Comparison of ENCODE assay signal across 8 mouse cellular contexts in the genomic region with DNA sequence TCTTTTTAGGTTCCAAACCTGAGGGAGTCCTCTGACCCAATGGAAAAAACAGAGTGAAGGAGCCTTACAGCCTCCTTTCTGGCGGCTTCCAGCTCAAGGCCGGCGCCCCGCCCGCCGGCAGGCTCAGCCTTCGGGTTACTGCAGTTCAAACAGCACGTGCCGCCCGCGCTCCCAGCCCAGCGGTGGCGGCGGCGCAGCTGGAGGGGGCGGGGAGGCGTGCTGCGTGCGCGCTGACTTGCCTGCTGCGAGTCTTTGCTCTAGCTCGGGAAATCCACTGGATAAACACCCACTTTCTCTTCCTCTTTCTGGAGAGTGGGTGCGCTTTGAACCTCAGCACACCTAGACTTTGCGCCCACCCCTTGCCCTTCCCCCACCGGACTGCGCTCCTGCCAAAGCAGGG. TPM values are rescaled to one million over a fixed set of nuclear protein-coding genes. Genes with fewer than 3 reads are reported as not detected.
A peak's percentile ranks its signal among the peaks of the same experiment; 100 is the strongest.
DNase-seq lines count a peak whose midpoint lies in the region; ATAC-seq lines count a peak whose summit lies in the region.

No protein-coding gene starts in this region.

- H3K27ac ChIP-seq in embryonic facial prominence, embryonic 10.5 days (replicated peaks), result peak overlapping the region; percentile 81
- no peak overlapping the region for H3K27ac ChIP-seq in liver, embryonic 13.5 days
- H3K27ac ChIP-seq in neural tube, embryonic 12.5 days, result no peak overlapping the region

- ATAC-seq in frontal cortex, adult (ENCODE audit: low TSS enrichment), result 0 out of 2 replicates have a peak, but pooled peaks have one; percentile 34
- 0 out of 2 replicates have a peak, but pooled peaks have one; percentile 21 for ATAC-seq in liver, embryonic 13.5 days (ENCODE audit: low read depth)
- ATAC-seq in neural tube, embryonic 12.5 days (ENCODE audit: low FRiP score, low read depth), result peak; percentile 42; the same call in 1 of the 2 replicates

- under 1% methylated on average over 26 of the region's 26 CpGs for WGBS in embryonic facial prominence, embryonic 10.5 days
- WGBS in liver, embryonic 13.5 days (ENCODE audit: insufficient replicate concordance), result under 1% methylated on average over 26 of the region's 26 CpGs
- WGBS in neural tube, embryonic 12.5 days, result 0% methylated on average over 26 of the region's 26 CpGs

- H3K9ac ChIP-seq in liver, embryonic 13.5 days, result no peak overlapping the region
- H3K9ac ChIP-seq in neural tube, embryonic 12.5 days, result 0 out of 2 replicates have a peak overlapping the region, but pooled peaks have one; percentile 26

- H3K4me1 ChIP-seq in embryonic facial prominence, embryonic 10.5 days, result peaks cover 86% of the 10 kb centered on the region
- peaks cover 39% of the 10 kb centered on the region for H3K4me1 ChIP-seq in liver, embryonic 13.5 days (replicated peaks)
- H3K4me1 ChIP-seq in neural tube, embryonic 12.5 days, result peaks cover 51% of the 10 kb centered on the region

- H3K27me3 ChIP-seq in embryonic facial prominence, embryonic 10.5 days (replicated peaks; ENCODE audit: low read depth, poor library complexity, severe bottlenecking), result peaks cover 100% of the 10 kb centered on the region
- H3K27me3 ChIP-seq in liver, embryonic 13.5 days, result peaks cover 87% of the 10 kb centered on the region
- H3K27me3 ChIP-seq in neural tube, embryonic 12.5 days (replicated peaks), result peaks cover 96% of the 10 kb centered on the region

- peak overlapping the region; percentile 71 for H3K4me3 ChIP-seq in embryonic facial prominence, embryonic 10.5 days
- H3K4me3 ChIP-seq in liver, embryonic 13.5 days (replicated peaks), result peak overlapping the region; percentile 38
- peak overlapping the region; percentile 18 for H3K4me3 ChIP-seq in neural tube, embryonic 12.5 days

- no peaks in the 10 kb centered on the region; the same call in 1 of the 2 replicates for H3K36me3 ChIP-seq in embryonic facial prominence, embryonic 10.5 days (replicated peaks)
- H3K36me3 ChIP-seq in liver, embryonic 13.5 days, result no peaks in the 10 kb centered on the region
- no peaks in the 10 kb centered on the region for H3K36me3 ChIP-seq in neural tube, embryonic 12.5 days

- peak overlapping the region; percentile 53 for H3K4me2 ChIP-seq in liver, embryonic 13.5 days
- peak overlapping the region; percentile 88 for H3K4me2 ChIP-seq in neural tube, embryonic 12.5 days (replicated peaks)

- no peaks in the 10 kb centered on the region for H3K9me3 ChIP-seq in embryonic facial prominence, embryonic 10.5 days
- no peaks in the 10 kb centered on the region for H3K9me3 ChIP-seq in liver, embryonic 13.5 days (replicated peaks)
- H3K9me3 ChIP-seq in neural tube, embryonic 12.5 days, result no peaks in the 10 kb centered on the region

- DNase-seq in frontal cortex, postnatal 14 days (ENCODE audit: low spot score in 2 of 2), result no peak
- DNase-seq in embryonic facial prominence, embryonic 10.5 days (ENCODE audit: low spot score), result peak; percentile 90
- peak; percentile 77 for DNase-seq in heart, adult 8-10 months (ENCODE audit: low spot score)
- peak; percentile 68 for DNase-seq in kidney, adult 11 months
- peak; percentile 19 for DNase-seq in liver, embryonic 13.5 days
- DNase-seq in thymus, postnatal 10 days (ENCODE audit: low spot score in 2 of 2), result peak; percentile 67 to 79

RNA-seq across cellular contexts. Expression of gene Cyp26b1, which starts 10.3 kb away (rescaled TPM):
- 6.6 and 16.7 TPM in 2 replicates for polyA plus RNA-seq in embryonic facial prominence, embryonic 10.5 days (2016; fragmentation: Nextera tagmentation; extraction: Ambion mirVana)
- total RNA-seq in heart, adult 8-10 months (2022), result 10 to 100 TPM in 3 of 4 experiments, 1 to 10 TPM in 1; 3.0 to 20.4 (median 14.1) TPM
- 0.03 and 0.12 TPM in 2 replicates for polyA plus RNA-seq in liver, embryonic 13.5 days (2015; fragmentation: Nextera tagmentation; extraction: Ambion mirVana)
- 3.6 and 5.4 TPM in 2 replicates for polyA plus RNA-seq in neural tube, embryonic 12.5 days (2016; fragmentation: Nextera tagmentation; extraction: Ambion mirVana)

Comparison
In these comparisons a context has a peak if more than half of its experiments do, and no peak if none do; other contexts are left out.
1. DNase-seq: peak in embryonic facial prominence, embryonic 10.5 days (single experiment), heart, adult 8-10 months (single experiment), kidney, adult 11 months (single experiment), liver, embryonic 13.5 days (single experiment) and thymus, postnatal 10 days (2 of 2); none in frontal cortex, postnatal 14 days (0 of 2).
2. H3K4me3 ChIP-seq: peak in every context shown above with its lines; median percentile 71 in embryonic facial prominence, embryonic 10.5 days; 38 in liver, embryonic 13.5 days; 18 in neural tube, embryonic 12.5 days.
3. Peak in every context shown above with its lines, with median percentiles within 50 percentile points of each other: ATAC-seq.